Mouse (Mus musculus) megakaryocyte, embryonic 14.5 days (primary cell): Measurements from ENCODE around the gene Bri3.

Experiments used
- FLI1 ChIP-seq: IDR thresholded peaks from 2 replicates; pipeline ENCODE4 v1.6.1; 2012; ENCODE audit warnings: low read length, inconsistent platforms, mixed read lengths
- GATA1 ChIP-seq: IDR thresholded peaks from 3 replicates; pipeline ENCODE4 v1.6.1; 2012; ENCODE audit warnings: mixed read lengths, low read length, inconsistent platforms, borderline replicate concordance

DNA sequence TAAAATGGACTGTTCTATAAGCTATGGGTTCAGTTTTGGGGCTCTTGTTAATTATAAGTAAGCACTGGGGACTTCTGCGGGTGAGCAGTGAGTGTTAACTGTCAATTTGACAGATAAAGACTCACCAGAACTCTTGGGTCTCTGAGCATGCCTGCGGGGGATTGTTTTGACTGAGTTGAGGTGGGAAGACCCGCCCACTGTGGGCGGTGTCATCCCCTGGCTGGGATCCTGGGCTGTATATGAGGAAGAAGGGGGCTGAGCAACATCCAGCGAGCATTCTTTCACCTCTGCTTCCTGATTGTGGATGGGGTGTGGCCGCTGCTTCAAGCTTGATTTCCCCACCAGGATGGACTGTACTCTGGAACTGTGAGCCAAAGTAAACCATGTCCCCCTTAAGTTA, 10.0 kb upstream of the Bri3 start:
- TF ChIP-seq GATA1 (no peak), FLI1 (no peak)
